Mouse (Mus musculus) monocyte, adult 5-6 weeks (primary cell): ENCODE measurements around the gene Sag. TPM values are rescaled to one million over a fixed set of nuclear protein-coding genes. Genes with fewer than 3 reads are reported as not detected.
"Not testable (repeated sequence)": the region's sequence is repeated elsewhere in the genome, so short reads cannot be mapped to it uniquely, and the experiment has no call there.

Source experiments
- ATAC-seq: fragments of 153-309, 156-312 bp; replicated peaks from 2 replicates; pipeline ENCODE4 v1.8.0; 2017; ENCODE audit warnings: mild to moderate bottlenecking; ENCODE audit not compliant: low TSS enrichment, insufficient number of reproducible peaks, severe bottlenecking, poor library complexity, low FRiP score
- total RNA-seq: library from RNA; stranded (forward); fragments of 200-1000, 200-491, 200-594 nt; gene quantifications from 3 replicates; pipeline ENCODE4 v1.2.3, GENCODE M21; 2017

Sag gene
- total RNA-seq, 1 experiment from 2014 or later: 3.6 TPM

GRCm38 (mm10) chr1:87812061-87812460, 8.6 kb downstream of the Sag start:
- ATAC-seq: no peak

GRCm38 (mm10) chr1:87813155-87813554, 9.7 kb downstream of the Sag start:
- no peak for ATAC-seq

GRCm38 (mm10) chr1:87813681-87814080, 10.2 kb downstream of the Sag start:
- peak; percentile 72 for ATAC-seq

GRCm38 (mm10) chr1:87824420-87824995, 21.0 kb downstream of the Sag start:
- no peak for ATAC-seq

- ATAC-seq: no peak
Measured at GRCm38 (mm10) chr1:87825281-87825680, 21.8 kb downstream of the Sag start.

- no peak for ATAC-seq
Measured at GRCm38 (mm10) chr1:87825991-87826390, 22.5 kb downstream of the Sag start.

- ATAC-seq: no peak
Measured at GRCm38 (mm10) chr1:87826474-87826873, 23.0 kb downstream of the Sag start.

GRCm38 (mm10) chr1:87827476-87827875, 24.0 kb downstream of the Sag start:
- ATAC-seq: not testable (repeated sequence)

- peak; percentile 90 for ATAC-seq
Measured at GRCm38 (mm10) chr1:87828185-87828584, 24.7 kb downstream of the Sag start.

GRCm38 (mm10) chr1:87828926-87829580, 25.6 kb downstream of the Sag start:
- ATAC-seq: no peak

GRCm38 (mm10) chr1:87829621-87830211, 26.2 kb downstream of the Sag start:
- ATAC-seq: 0 out of 2 replicates have a peak, but pooled peaks have one; percentile 10

GRCm38 (mm10) chr1:87836453-87836852, 33.0 kb downstream of the Sag start:
- ATAC-seq: no peak

GRCm38 (mm10) chr1:87837018-87837417, 33.5 kb downstream of the Sag start:
- ATAC-seq: no peak

- no peak for ATAC-seq
Measured at GRCm38 (mm10) chr1:87840411-87841208, 37.1 kb downstream of the Sag start.

- ATAC-seq: peak; percentile 45; the same call in 1 of the 2 replicates
Measured at GRCm38 (mm10) chr1:87846801-87847474, 43.5 kb downstream of the Sag start.

GRCm38 (mm10) chr1:87847475-87848168, 44.1 kb downstream of the Sag start:
- no peak for ATAC-seq

- ATAC-seq: no peak
Measured at GRCm38 (mm10) chr1:87848237-87848996, 44.9 kb downstream of the Sag start.

- ATAC-seq: peak; percentile 71
Measured at GRCm38 (mm10) chr1:87849278-87849677, 45.8 kb downstream of the Sag start.
